Mouse (Mus musculus): ENCODE results near the gene Ms4a4c. TPM values are rescaled to one million over a fixed set of nuclear protein-coding genes. Genes with fewer than 3 reads are reported as not detected.
"Not testable (repeated sequence)": the region's sequence is repeated elsewhere in the genome, so short reads cannot be mapped to it uniquely, and the experiment has no call there.

Gene Ms4a4c
- polyA plus RNA-seq, 1 experiment from 2014 or later = 0.62 TPM

GRCm38 (mm10) chr19:11388949-11389348 is 15.6 kb upstream of the Ms4a4c start:
- Histone ChIP-seq H3K36me3 (ENCODE audit: control insufficient read depth, insufficient read depth, low read length) (no peaks in the 10 kb centered on the region), H3K4me1 (replicated peaks; ENCODE audit: control insufficient read depth, insufficient read depth, low read length) (no peaks in the 10 kb centered on the region), H3K4me2 (ENCODE audit: low read depth, low read length) (no peak overlapping the region), H3K27me3 (ENCODE audit: control insufficient read depth, insufficient read depth, low read depth, low read length) (no peaks in the 10 kb centered on the region), H3K27ac (ENCODE audit: low read length) (no peak overlapping the region), H3K4me3 (ENCODE audit: low read length) (no peak overlapping the region), H3K9me3 (ENCODE audit: control insufficient read depth, low read length) (no peaks in the 10 kb centered on the region), H3K9ac (ENCODE audit: low read length) (no peak overlapping the region)
- ATAC-seq (ENCODE audit: low read depth) = no peak
- WGBS = 80% methylated on average over 2 of the region's 2 CpGs

GRCm38 (mm10) chr19:11395769-11396168 is 8.8 kb upstream of the Ms4a4c start:
- Histone ChIP-seq H3K4me2 (ENCODE audit: low read depth, low read length) (no peak overlapping the region), H3K9me3 (ENCODE audit: control insufficient read depth, low read length) (no peaks in the 10 kb centered on the region), H3K4me1 (replicated peaks; ENCODE audit: control insufficient read depth, insufficient read depth, low read length) (no peaks in the 10 kb centered on the region), H3K9ac (ENCODE audit: low read length) (no peak overlapping the region), H3K36me3 (ENCODE audit: control insufficient read depth, insufficient read depth, low read length) (no peaks in the 10 kb centered on the region), H3K27me3 (ENCODE audit: control insufficient read depth, insufficient read depth, low read depth, low read length) (no peaks in the 10 kb centered on the region), H3K27ac (ENCODE audit: low read length) (no peak overlapping the region), H3K4me3 (ENCODE audit: low read length) (no peak overlapping the region)
- ATAC-seq (ENCODE audit: low read depth) = no peak

- H3K4me1 ChIP-seq (replicated peaks; ENCODE audit: control insufficient read depth, insufficient read depth, low read length) = no peaks in the 10 kb centered on the region
- H3K27me3 ChIP-seq (ENCODE audit: control insufficient read depth, insufficient read depth, low read depth, low read length) = no peaks in the 10 kb centered on the region
- no peak overlapping the region for H3K4me3 ChIP-seq (ENCODE audit: low read length)
- no peak overlapping the region for H3K4me2 ChIP-seq (ENCODE audit: low read depth, low read length)
- no peak for ATAC-seq (ENCODE audit: low read depth)
- H3K9me3 ChIP-seq (ENCODE audit: control insufficient read depth, low read length) = no peaks in the 10 kb centered on the region
- H3K9ac ChIP-seq (ENCODE audit: low read length) = no peak overlapping the region
- no peaks in the 10 kb centered on the region for H3K36me3 ChIP-seq (ENCODE audit: control insufficient read depth, insufficient read depth, low read length)
- no peak overlapping the region for H3K27ac ChIP-seq (ENCODE audit: low read length)
Observed at GRCm38 (mm10) chr19:11407428-11407827, 2.9 kb downstream of the Ms4a4c start.

- H3K4me3 ChIP-seq (ENCODE audit: low read length) = no peak overlapping the region
- H3K27me3 ChIP-seq (ENCODE audit: control insufficient read depth, insufficient read depth, low read depth, low read length) = no peaks in the 10 kb centered on the region
- no peaks in the 10 kb centered on the region for H3K4me1 ChIP-seq (replicated peaks; ENCODE audit: control insufficient read depth, insufficient read depth, low read length)
- no peaks in the 10 kb centered on the region for H3K9me3 ChIP-seq (ENCODE audit: control insufficient read depth, low read length)
- WGBS = 97% methylated on average over 1 of the region's 1 CpGs
- H3K4me2 ChIP-seq (ENCODE audit: low read depth, low read length) = no peak overlapping the region
- no peak overlapping the region for H3K27ac ChIP-seq (ENCODE audit: low read length)
- H3K36me3 ChIP-seq (ENCODE audit: control insufficient read depth, insufficient read depth, low read length) = no peaks in the 10 kb centered on the region
- no peak overlapping the region for H3K9ac ChIP-seq (ENCODE audit: low read length)
- ATAC-seq (ENCODE audit: low read depth) = no peak
Observed at GRCm38 (mm10) chr19:11408591-11408990, 4.0 kb downstream of the Ms4a4c start.

GRCm38 (mm10) chr19:11411640-11412039 is 7.1 kb downstream of the Ms4a4c start:
- no peak for ATAC-seq (ENCODE audit: low read depth)
- Histone ChIP-seq H3K4me3 (ENCODE audit: low read length) (no peak overlapping the region), H3K9me3 (ENCODE audit: control insufficient read depth, low read length) (no peaks in the 10 kb centered on the region), H3K4me2 (ENCODE audit: low read depth, low read length) (no peak overlapping the region), H3K27ac (ENCODE audit: low read length) (no peak overlapping the region), H3K9ac (ENCODE audit: low read length) (no peak overlapping the region), H3K4me1 (replicated peaks; ENCODE audit: control insufficient read depth, insufficient read depth, low read length) (no peaks in the 10 kb centered on the region), H3K27me3 (ENCODE audit: control insufficient read depth, insufficient read depth, low read depth, low read length) (no peaks in the 10 kb centered on the region), H3K36me3 (ENCODE audit: control insufficient read depth, insufficient read depth, low read length) (no peaks in the 10 kb centered on the region)
- WGBS = 81% methylated on average over 1 of the region's 1 CpGs

GRCm38 (mm10) chr19:11414084-11414483 is 9.5 kb downstream of the Ms4a4c start:
- Histone ChIP-seq H3K36me3 (ENCODE audit: control insufficient read depth, insufficient read depth, low read length) (no peaks in the 10 kb centered on the region), H3K4me2 (ENCODE audit: low read depth, low read length) (no peak overlapping the region), H3K27me3 (ENCODE audit: control insufficient read depth, insufficient read depth, low read depth, low read length) (no peaks in the 10 kb centered on the region), H3K4me3 (ENCODE audit: low read length) (no peak overlapping the region), H3K9ac (ENCODE audit: low read length) (no peak overlapping the region), H3K27ac (ENCODE audit: low read length) (no peak overlapping the region), H3K9me3 (ENCODE audit: control insufficient read depth, low read length) (no peaks in the 10 kb centered on the region), H3K4me1 (replicated peaks; ENCODE audit: control insufficient read depth, insufficient read depth, low read length) (no peaks in the 10 kb centered on the region)
- 80% methylated on average over 1 of the region's 1 CpGs for WGBS
- ATAC-seq (ENCODE audit: low read depth) = no peak

GRCm38 (mm10) chr19:11415581-11415980 is 11.0 kb downstream of the Ms4a4c start:
- H3K27ac ChIP-seq (ENCODE audit: low read length) = no peak overlapping the region
- no peak overlapping the region for H3K4me2 ChIP-seq (ENCODE audit: low read depth, low read length)
- 53% methylated on average over 3 of the region's 3 CpGs for whole genome bisulfite sequencing

GRCm38 (mm10) chr19:11418865-11419264 is 14.3 kb downstream of the Ms4a4c start:
- 68% methylated on average over 1 of the region's 3 CpGs for WGBS
- H3K27me3 ChIP-seq (ENCODE audit: control insufficient read depth, insufficient read depth, low read depth, low read length); H3K4me1 ChIP-seq (replicated peaks; ENCODE audit: control insufficient read depth, insufficient read depth, low read length); H3K4me3 ChIP-seq (ENCODE audit: low read length); ATAC-seq (ENCODE audit: low read depth); H3K9ac ChIP-seq (ENCODE audit: low read length); H3K9me3 ChIP-seq (ENCODE audit: control insufficient read depth, low read length); H3K36me3 ChIP-seq (ENCODE audit: control insufficient read depth, insufficient read depth, low read length); H3K27ac ChIP-seq (ENCODE audit: low read length); H3K4me2 ChIP-seq (ENCODE audit: low read depth, low read length): not testable (repeated sequence)

More at GRCm38 (mm10) chr19:11415581-11415980, 11.0 kb downstream of the Ms4a4c start:
- no peaks in the 10 kb centered on the region for H3K4me1 ChIP-seq (replicated peaks; ENCODE audit: control insufficient read depth, insufficient read depth, low read length)
- no peaks in the 10 kb centered on the region for H3K9me3 ChIP-seq (ENCODE audit: control insufficient read depth, low read length)
- no peak overlapping the region for H3K9ac ChIP-seq (ENCODE audit: low read length)
- ATAC-seq (ENCODE audit: low read depth) = peak; percentile 52; the same call in 1 of the 2 replicates
- no peak overlapping the region for H3K4me3 ChIP-seq (ENCODE audit: low read length)
- H3K27me3 ChIP-seq (ENCODE audit: control insufficient read depth, insufficient read depth, low read depth, low read length) = no peaks in the 10 kb centered on the region
- H3K36me3 ChIP-seq (ENCODE audit: control insufficient read depth, insufficient read depth, low read length) = no peaks in the 10 kb centered on the region

- not testable (repeated sequence) for H3K4me2 ChIP-seq (ENCODE audit: low read depth, low read length); H3K4me3 ChIP-seq (ENCODE audit: low read length); H3K27me3 ChIP-seq (ENCODE audit: control insufficient read depth, insufficient read depth, low read depth, low read length); H3K9me3 ChIP-seq (ENCODE audit: control insufficient read depth, low read length); H3K36me3 ChIP-seq (ENCODE audit: control insufficient read depth, insufficient read depth, low read length); H3K9ac ChIP-seq (ENCODE audit: low read length); H3K27ac ChIP-seq (ENCODE audit: low read length); ATAC-seq (ENCODE audit: low read depth); H3K4me1 ChIP-seq (replicated peaks; ENCODE audit: control insufficient read depth, insufficient read depth, low read length)
- 85% methylated on average over 1 of the region's 1 CpGs for WGBS
Observed at GRCm38 (mm10) chr19:11431209-11431608, 26.6 kb downstream of the Ms4a4c start.
